Mouse (Mus musculus) C2C12 (cell line): Measurements from ENCODE around the gene Igsf6.

Experiments used
- CEBPB ChIP-seq: IDR thresholded peaks from one replicate; pipeline ENCODE4 v1.6.1; 2011; ENCODE audit warnings: low read depth, mild to moderate bottlenecking, control low read depth, moderate library complexity
- CTCF ChIP-seq: IDR thresholded peaks from one replicate; pipeline ENCODE4 v1.5.1; 2011; ENCODE audit not compliant: control insufficient read depth, insufficient read depth, insufficient read length
- FOSL1 ChIP-seq: IDR thresholded peaks from one replicate; pipeline ENCODE4 v1.8.0; 2011; ENCODE audit warnings: mild to moderate bottlenecking, low read length; ENCODE audit not compliant: poor library complexity, insufficient read depth, severe bottlenecking
- MAX ChIP-seq: IDR thresholded peaks from one replicate; pipeline ENCODE4 v1.6.1; 2011; ENCODE audit warnings: mild to moderate bottlenecking, control low read depth
- MYOD1 ChIP-seq: IDR thresholded peaks from one replicate; pipeline ENCODE4 v1.6.1; 2011; ENCODE audit warnings: low read depth; ENCODE audit not compliant: control insufficient read depth, insufficient read length
- MYOG ChIP-seq: IDR thresholded peaks from one replicate; pipeline ENCODE4 v1.6.1; 2011; ENCODE audit not compliant: control insufficient read depth, insufficient read length; ENCODE audit errors: extremely low read depth
- USF1 ChIP-seq: IDR thresholded peaks from one replicate; pipeline ENCODE4 v1.6.1; 2011; ENCODE audit warnings: low read depth, mild to moderate bottlenecking, control low read depth, moderate library complexity

DNA sequence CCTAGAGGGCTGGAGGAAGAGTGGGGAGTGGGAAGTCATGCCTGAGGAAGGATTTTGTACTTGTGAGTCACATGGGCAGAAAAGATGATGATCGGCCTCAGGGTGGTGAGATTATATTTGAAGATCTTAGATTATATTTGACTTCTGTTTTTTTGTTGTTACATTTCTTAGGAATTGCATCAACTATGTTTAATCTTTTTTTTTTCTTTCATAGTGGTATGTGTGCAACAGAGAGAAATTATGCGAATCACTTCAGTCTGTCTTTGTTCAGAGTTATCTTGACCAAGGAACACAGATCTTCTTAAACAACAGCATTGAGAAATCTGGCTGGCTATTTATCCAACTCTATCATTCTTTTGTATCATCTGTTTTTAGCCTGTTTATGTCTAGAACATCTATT is 26.7 kb downstream of the Igsf6 start:
- TF ChIP-seq CTCF, result no peak
- no peak for TF ChIP-seq MYOG
- TF ChIP-seq MAX, result no peak
- no peak for TF ChIP-seq USF1
- no peak for TF ChIP-seq CEBPB
- TF ChIP-seq FOSL1, result no peak
- TF ChIP-seq MYOD1, result no peak
